Mouse (Mus musculus): ENCODE measurements at regions not wholly inside any gene's neighbourhood (a gene's known extent, or its start where the extent isn't known, plus 50 kb on each side); places are given as distances from the start of the nearest gene placed in this dataset.

DNA sequence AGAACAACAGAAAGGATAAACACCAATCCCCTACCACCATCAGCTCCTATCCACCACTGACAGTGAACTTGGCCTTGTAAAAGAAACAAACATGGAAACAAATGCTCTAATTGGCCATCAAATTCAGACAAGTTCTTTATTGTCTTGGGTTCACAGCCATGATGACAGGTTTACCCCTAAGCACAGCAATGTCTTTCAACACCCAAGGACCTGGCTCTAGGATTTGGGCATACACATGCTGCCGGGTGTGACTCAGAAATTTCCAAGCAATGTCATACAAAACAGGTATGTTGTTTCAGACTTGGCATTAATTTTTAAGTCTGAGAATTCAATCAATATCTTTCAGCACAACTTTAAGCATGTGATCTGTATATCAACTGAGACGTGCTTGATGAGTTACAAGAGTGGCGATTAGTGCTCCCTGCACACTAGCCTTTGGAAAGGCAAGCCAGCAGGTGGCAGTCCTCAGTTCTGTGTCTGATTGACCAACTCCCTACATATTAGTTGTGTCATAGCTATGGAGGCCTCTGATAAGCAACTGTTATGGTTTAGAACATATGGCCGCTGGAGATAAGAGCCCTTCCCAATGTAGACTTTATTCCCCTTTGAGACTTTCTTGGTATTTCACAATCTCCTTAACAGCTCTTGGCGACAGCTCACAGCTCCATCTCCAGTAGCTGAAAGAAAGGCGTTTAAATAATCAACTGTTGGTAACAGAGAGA, 149.2 kb upstream of the Bmp4 start:
- Histone ChIP-seq H3K9me3 (replicated peaks; ENCODE audit: insufficient read depth, low read length) (no peaks in the 10 kb centered on the region), H3K27ac (ENCODE audit: control insufficient read depth, low read depth, low read length) (no peak overlapping the region), H3K4me3 (ENCODE audit: control insufficient read depth in 1 of 2, insufficient read depth in 1 of 2, low read depth in 2 of 2, low read length in 2 of 2) (no peak overlapping the region), H3K9ac (ENCODE audit: control insufficient read depth, low read depth, low read length, poor library complexity, severe bottlenecking) (no peak overlapping the region), H3K27me3 (ENCODE audit: control insufficient read depth in 1 of 2, insufficient read depth in 2 of 2, low read length in 2 of 2) (no peaks in the 10 kb centered on the region), H3K4me1 (ENCODE audit: control insufficient read depth in 1 of 2, insufficient read depth in 2 of 2, low read length in 2 of 2) (peaks cover 3% of the 10 kb centered on the region in 2 experiments; a peak in 1 of 4 replicates), H3K36me3 (ENCODE audit: control insufficient read depth in 1 of 2, insufficient read depth in 2 of 2, low read length in 2 of 2) (peaks cover 0 to 4% of the 10 kb centered on the region in 2 experiments; a peak in 2 of 4 replicates), H3K79me2 (ENCODE audit: control insufficient read depth, insufficient read depth, low read length, poor library complexity) (no peaks in the 10 kb centered on the region)
- peak; percentile 80 for DNase-seq (ENCODE audit: low read depth, low spot score)
- TF ChIP-seq ZMIZ1 (IDR thresholded peaks at IDR 0.05; ENCODE audit: low read depth, low read length) (no peak), HCFC1 (IDR thresholded peaks at IDR 0.05; ENCODE audit: low read depth, low read length) (no peak), MXI1 (IDR thresholded peaks at IDR 0.05; ENCODE audit: low read depth, low read length) (no peak), TAL1 (IDR thresholded peaks at IDR 0.05; ENCODE audit: low read length) (peak; percentile 76), MAFK (IDR thresholded peaks at IDR 0.05; ENCODE audit: borderline replicate concordance, low read depth, low read length) (no peak), POLR2A (IDR thresholded peaks at IDR 0.05; ENCODE audit: control insufficient read depth in 1 of 2, insufficient read depth in 1 of 2, low read depth in 1 of 2, low read length in 2 of 2, poor library complexity in 1 of 2) (no peak), MEF2A (IDR thresholded peaks at IDR 0.05; ENCODE audit: extremely low read depth, insufficient replicate concordance, low read depth, low read length, poor library complexity, severe bottlenecking) (no peak), NRF1 (IDR thresholded peaks at IDR 0.05; ENCODE audit: insufficient read depth, low read depth, low read length, poor library complexity, severe bottlenecking) (no peak), KAT2A (conservative IDR thresholded peaks at IDR 0.05; ENCODE audit: low read depth, low read length) (no peak), CTCF (IDR thresholded peaks at IDR 0.05 in 2 of 3, conservative IDR thresholded peaks at IDR 0.05 in 1 of 3; ENCODE audit: control insufficient read depth in 1 of 3, insufficient read depth in 1 of 3, low read depth in 2 of 3, low read length in 3 of 3, poor library complexity in 1 of 3, severe bottlenecking in 1 of 3) (peak; percentile 21 to 45 (median 37); a peak in 5 of 6 replicates), E2F4 (IDR thresholded peaks at IDR 0.05; ENCODE audit: borderline replicate concordance, low read depth, low read length) (no peak), RCOR1 (IDR thresholded peaks at IDR 0.05; ENCODE audit: low read depth, low read length) (peak; percentile 77), USF2 (IDR thresholded peaks at IDR 0.05; ENCODE audit: borderline replicate concordance in 1 of 2, insufficient read depth in 1 of 2, low read depth in 1 of 2, low read length in 2 of 2) (no peak), USF1 (IDR thresholded peaks at IDR 0.05; ENCODE audit: low read depth, low read length) (peak; percentile 22; the same call in 1 of the 2 replicates), JUND (IDR thresholded peaks at IDR 0.05; ENCODE audit: low read depth, low read length) (no peak), EP300 (IDR thresholded peaks at IDR 0.05; ENCODE audit: low read depth in 1 of 2, low read length in 2 of 2) (peak; percentile 84 to 94), GATA1 (IDR thresholded peaks at IDR 0.05; ENCODE audit: low read depth, low read length) (peak; percentile 91), RAD21 (IDR thresholded peaks at IDR 0.05; ENCODE audit: low read depth, low read length) (no peak; the same call in 1 of the 2 replicates), MYB (IDR thresholded peaks at IDR 0.05; ENCODE audit: low read depth, low read length) (peak; percentile 75), ZKSCAN1 (IDR thresholded peaks at IDR 0.05; ENCODE audit: low read depth, low read length) (no peak), TCF12 (IDR thresholded peaks at IDR 0.05; ENCODE audit: low read depth, low read length) (peak; percentile 96), POLR2AphosphoS2 (IDR thresholded peaks at IDR 0.05; ENCODE audit: low read length) (no peak), SIN3A (IDR thresholded peaks at IDR 0.05; ENCODE audit: low read length) (no peak), ELF1 (IDR thresholded peaks at IDR 0.05; ENCODE audit: low read depth, low read length) (no peak), POLR2AphosphoS5 (IDR thresholded peaks at IDR 0.05; ENCODE audit: borderline replicate concordance, low read depth, low read length) (no peak), CHD2 (IDR thresholded peaks at IDR 0.05; ENCODE audit: low read length) (no peak), NELFE (IDR thresholded peaks at IDR 0.05; ENCODE audit: low read depth, low read length) (no peak), ZNF384 (IDR thresholded peaks at IDR 0.05; ENCODE audit: low read depth, low read length) (no peak), SMC3 (IDR thresholded peaks at IDR 0.05; ENCODE audit: low read depth, low read length) (peak; percentile 32), ETS1 (IDR thresholded peaks at IDR 0.05; ENCODE audit: low read depth, low read length) (peak; percentile 87), BHLHE40 (IDR thresholded peaks at IDR 0.05; ENCODE audit: borderline replicate concordance, low read depth, low read length) (no peak), CHD1 (IDR thresholded peaks at IDR 0.05; ENCODE audit: low read depth, low read length) (no peak), UBTF (IDR thresholded peaks at IDR 0.05; ENCODE audit: borderline replicate concordance, insufficient read depth, low read depth, low read length) (no peak), MYC (IDR thresholded peaks at IDR 0.05; ENCODE audit: low read depth, low read length) (no peak), GABPA (IDR thresholded peaks at IDR 0.05; ENCODE audit: low read depth, low read length) (no peak), TBP (IDR thresholded peaks at IDR 0.05; ENCODE audit: low read depth, low read length) (no peak)
